Mouse (Mus musculus) regulatory T cell (primary cell): ENCODE measurements around the gene Fmo1.
"Not testable (repeated sequence)": the region's sequence is repeated elsewhere in the genome, so short reads cannot be mapped to it uniquely, and the experiment has no call there.

Experiments
- in situ Hi-C: fragments of 300-600 bp; cut with MboI, MseI; formaldehyde crosslinking; loops from one replicate; pipeline ENCODE4 v1.15.1; 2025; ENCODE audit warnings: high pct_unique_total_duplicates

The Fmo1 gene

GRCm38 (mm10) chr1:162796441-162796840, 70.0 kb downstream of the Fmo1 start:
- in situ Hi-C loops: no loop called here

- in situ Hi-C loops: no loop called here
These were observed 73.9 kb downstream of the Fmo1 start for GRCm38 (mm10) chr1:162792306-162793044.

- in situ Hi-C loops: no loop called here
These were observed 81.2 kb downstream of the Fmo1 start for GRCm38 (mm10) chr1:162785222-162785621.

GRCm38 (mm10) chr1:162783669-162784248, 82.7 kb downstream of the Fmo1 start:
- in situ Hi-C loops: no loop called here

- in situ Hi-C loops: not testable (repeated sequence)
These were observed 85.4 kb downstream of the Fmo1 start for GRCm38 (mm10) chr1:162781035-162781434.
